In the genomic region with DNA sequence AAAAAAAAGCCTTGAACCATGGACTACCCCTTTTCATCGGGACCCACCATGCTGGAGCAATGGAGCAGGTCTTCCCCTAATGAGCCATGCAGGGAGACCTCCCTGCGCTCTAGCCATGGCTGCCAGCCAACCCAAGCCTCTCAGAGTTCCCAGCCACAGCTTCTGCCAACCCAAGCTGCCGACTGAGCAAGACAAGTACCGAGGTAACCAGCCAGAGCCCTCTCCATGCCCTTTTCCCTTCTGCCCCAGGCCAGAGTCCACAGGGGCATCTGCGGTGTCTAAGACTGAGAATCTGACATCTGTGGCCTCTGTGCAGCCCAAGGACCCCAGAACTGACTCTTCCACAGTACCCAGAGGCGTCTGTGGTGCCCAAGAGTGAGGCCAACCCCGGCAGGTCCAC, we compare ENCODE assay signal across 9 mouse cellular contexts. TPM values are rescaled to one million over a fixed set of nuclear protein-coding genes. Genes with fewer than 3 reads are reported as not detected.
DNase-seq lines count a peak whose midpoint lies in the region; ATAC-seq and TF ChIP-seq lines count a peak whose summit lies in the region.
"Had no signal": no experiment of that assay in that cellular context is flagged by ENCODE, and none has a peak within 500 bp of the region (broad histone marks: within the 10 kb centered on the region; RNA-seq: fewer than 3 reads in every experiment).

No protein-coding gene starts in this region.

- no peak overlapping the region for H3K4me2 ChIP-seq in heart, embryonic 11.5 days
- no peak overlapping the region for H3K4me2 ChIP-seq in midbrain, postnatal 0 days (ENCODE audit: low read depth, low read length, poor library complexity, severe bottlenecking)
- H3K4me2 ChIP-seq in midbrain, embryonic 11.5 days, result no peak overlapping the region

- no peaks in the 10 kb centered on the region for H3K4me1 ChIP-seq in heart, embryonic 11.5 days (ENCODE audit: control insufficient read depth, insufficient read depth, low read length)
- H3K4me1 ChIP-seq in midbrain, postnatal 0 days (ENCODE audit: insufficient read depth, low read length), result no peaks in the 10 kb centered on the region
- no peaks in the 10 kb centered on the region for H3K4me1 ChIP-seq in midbrain, embryonic 11.5 days (ENCODE audit: control insufficient read depth, insufficient read depth, low read length)

- H3K9ac ChIP-seq in heart, embryonic 11.5 days (ENCODE audit: low read depth, low read length), result no peak overlapping the region
- no peak overlapping the region for H3K9ac ChIP-seq in midbrain, postnatal 0 days (replicated peaks; ENCODE audit: low read length, poor library complexity, severe bottlenecking)
- no peak overlapping the region for H3K9ac ChIP-seq in midbrain, embryonic 11.5 days (ENCODE audit: low read length)

- no peaks in the 10 kb centered on the region for H3K9me3 ChIP-seq in heart, embryonic 11.5 days (replicated peaks; ENCODE audit: control insufficient read depth, low read length)
- no peaks in the 10 kb centered on the region for H3K9me3 ChIP-seq in midbrain, postnatal 0 days (ENCODE audit: low read length)
- H3K9me3 ChIP-seq in midbrain, embryonic 11.5 days (ENCODE audit: control insufficient read depth, low read length), result no peaks in the 10 kb centered on the region

- DNase-seq in heart, adult 18-20 months, result peak; percentile 22 to 40
- DNase-seq in midbrain, postnatal 0 days (ENCODE audit: low spot score), result peak; percentile 66
- no peak for DNase-seq in midbrain, embryonic 11.5 days (ENCODE audit: low spot score, missing footprints)
- peak; percentile 39 for DNase-seq in cerebellum, adult 9-10 months
- DNase-seq in kidney, postnatal 36 days, result peak; percentile 90
- DNase-seq in natural killer cell, adult 2 months (ENCODE audit: low spot score in 2 of 2), result no peak
- DNase-seq in liver, result no peak

- peaks cover 2% of the 10 kb centered on the region; the same call in 1 of the 2 replicates for H3K36me3 ChIP-seq in heart, embryonic 11.5 days (ENCODE audit: control insufficient read depth, insufficient read depth, low read length)
- H3K36me3 ChIP-seq in midbrain, postnatal 0 days (ENCODE audit: insufficient read depth, low read length), result peaks cover 6% of the 10 kb centered on the region
- no peaks in the 10 kb centered on the region for H3K36me3 ChIP-seq in midbrain, embryonic 11.5 days (ENCODE audit: control insufficient read depth, insufficient read depth, low read length)

- TF ChIP-seq CTCF in midbrain, postnatal 0 days (IDR thresholded peaks at IDR 0.05), result no peak

- H3K27me3 ChIP-seq in heart, embryonic 11.5 days (ENCODE audit: control insufficient read depth, insufficient read depth, low read length), result no peaks in the 10 kb centered on the region
- H3K27me3 ChIP-seq in midbrain, postnatal 0 days (ENCODE audit: insufficient read depth, low read length), result no peaks in the 10 kb centered on the region
- H3K27me3 ChIP-seq in midbrain, embryonic 11.5 days (ENCODE audit: control insufficient read depth, insufficient read depth, low read length), result no peaks in the 10 kb centered on the region

- 90% methylated on average over 7 of the region's 7 CpGs for WGBS in heart, embryonic 11.5 days (ENCODE audit: insufficient replicate concordance)
- WGBS in midbrain, postnatal 0 days, result 80% methylated on average over 7 of the region's 7 CpGs
- WGBS in midbrain, embryonic 11.5 days, result 91% methylated on average over 7 of the region's 7 CpGs

- H3K4me3 ChIP-seq in heart, embryonic 11.5 days (ENCODE audit: low read depth, low read length), result no peak overlapping the region
- H3K4me3 ChIP-seq in midbrain, postnatal 0 days (ENCODE audit: low read depth, low read length), result no peak overlapping the region
- no peak overlapping the region for H3K4me3 ChIP-seq in midbrain, embryonic 11.5 days (ENCODE audit: low read depth, low read length)

- ATAC-seq in heart, embryonic 11.5 days (replicated peaks; ENCODE audit: insufficient number of reproducible peaks, low FRiP score, low TSS enrichment), result no peak
- no peak for ATAC-seq in midbrain, postnatal 0 days (ENCODE audit: low FRiP score)
- ATAC-seq in midbrain, embryonic 11.5 days (ENCODE audit: low FRiP score), result no peak

- no peak overlapping the region for H3K27ac ChIP-seq in heart, embryonic 11.5 days (ENCODE audit: low read depth, low read length)
- no peak overlapping the region for H3K27ac ChIP-seq in midbrain, postnatal 0 days (ENCODE audit: low read depth, low read length)
- H3K27ac ChIP-seq in midbrain, embryonic 11.5 days (ENCODE audit: low read depth, low read length), result no peak overlapping the region
- H3K27ac ChIP-seq: macrophage had no signal

RNA-seq across cellular contexts. Expression of a gene that starts 45.9 kb away (rescaled TPM):
- 10 to 100 TPM; 51.0 to 52.6 TPM for total RNA-seq in heart, adult 18-20 months (2021)
- polyA plus RNA-seq in heart, embryonic 11.5 days (2014; fragmentation: Nextera tagmentation; extraction: Ambion mirVana), result 9.9 and 11.9 TPM in 2 replicates
- total RNA-seq in midbrain, postnatal 0 days (2014; rRNA removed), result 38.5 and 55.7 TPM in 2 replicates
- polyA plus RNA-seq in midbrain, postnatal 0 days (2015; fragmentation: Nextera tagmentation; extraction: Ambion mirVana), result 10.5 and 10.7 TPM in 2 replicates
- polyA plus RNA-seq in midbrain, embryonic 11.5 days (2014; fragmentation: Nextera tagmentation; extraction: Ambion mirVana), result 15.5 and 16.2 TPM in 2 replicates

Comparison
In these comparisons a context has a peak if more than half of its experiments do, and no peak if none do; other contexts are left out.
1. DNase-seq: peak in heart, adult 18-20 months (2 of 2), midbrain, postnatal 0 days (single experiment), cerebellum, adult 9-10 months (single experiment) and kidney, postnatal 36 days (2 of 2); none in midbrain, embryonic 11.5 days (single experiment), natural killer cell, adult 2 months (0 of 2) and liver (single experiment).